Mouse (Mus musculus): ENCODE data around the gene Pde1a. TPM values are rescaled to one million over a fixed set of nuclear protein-coding genes. Genes with fewer than 3 reads are reported as not detected.

Gene Pde1a
- polyA plus RNA-seq, 1 experiment from 2014 or later, result 12.3 TPM

GRCm38 (mm10) chr2:79945898-79946675, 183.2 kb downstream of the Pde1a start:
- H3K27ac ChIP-seq, result no peak overlapping the region
- 61% methylated on average over 8 of the region's 8 CpGs for WGBS
- no peak overlapping the region for H3K4me2 ChIP-seq (replicated peaks)
- H3K9ac ChIP-seq, result no peak overlapping the region
- H3K27me3 ChIP-seq, result no peaks in the 10 kb centered on the region
- no peaks in the 10 kb centered on the region for H3K4me1 ChIP-seq
- H3K9me3 ChIP-seq, result no peaks in the 10 kb centered on the region
- H3K36me3 ChIP-seq, result no peaks in the 10 kb centered on the region
- no peak overlapping the region for H3K4me3 ChIP-seq
- no peak for ATAC-seq (ENCODE audit: insufficient number of reproducible peaks, insufficient read depth, low FRiP score, low TSS enrichment)

- Histone ChIP-seq H3K4me2 (replicated peaks) (no peak overlapping the region), H3K9me3 (no peaks in the 10 kb centered on the region), H3K4me1 (no peaks in the 10 kb centered on the region), H3K9ac (no peak overlapping the region), H3K4me3 (no peak overlapping the region), H3K27ac (no peak overlapping the region), H3K36me3 (no peaks in the 10 kb centered on the region), H3K27me3 (no peaks in the 10 kb centered on the region)
- no peak for ATAC-seq (ENCODE audit: insufficient number of reproducible peaks, insufficient read depth, low FRiP score, low TSS enrichment)
- WGBS, result 55% methylated on average over 5 of the region's 5 CpGs
These were observed 194.6 kb downstream of the Pde1a start for GRCm38 (mm10) chr2:79934660-79935059.

GRCm38 (mm10) chr2:79922356-79922755, 206.9 kb downstream of the Pde1a start:
- Histone ChIP-seq H3K9ac (no peak overlapping the region), H3K27ac (no peak overlapping the region), H3K27me3 (no peaks in the 10 kb centered on the region), H3K4me2 (replicated peaks) (no peak overlapping the region), H3K4me1 (no peaks in the 10 kb centered on the region), H3K4me3 (no peak overlapping the region), H3K9me3 (no peaks in the 10 kb centered on the region), H3K36me3 (no peaks in the 10 kb centered on the region)
- no peak for ATAC-seq (ENCODE audit: insufficient number of reproducible peaks, insufficient read depth, low FRiP score, low TSS enrichment)

- ATAC-seq (ENCODE audit: insufficient number of reproducible peaks, insufficient read depth, low FRiP score, low TSS enrichment), result no peak
- Histone ChIP-seq H3K27ac (no peak overlapping the region), H3K36me3 (no peaks in the 10 kb centered on the region), H3K9ac (no peak overlapping the region), H3K4me1 (no peaks in the 10 kb centered on the region), H3K4me3 (no peak overlapping the region), H3K9me3 (no peaks in the 10 kb centered on the region), H3K4me2 (replicated peaks) (no peak overlapping the region), H3K27me3 (no peaks in the 10 kb centered on the region)
- WGBS, result 92% methylated on average over 4 of the region's 4 CpGs
These were observed 207.9 kb downstream of the Pde1a start for GRCm38 (mm10) chr2:79921375-79921774.

GRCm38 (mm10) chr2:79920438-79920837, 208.8 kb downstream of the Pde1a start:
- no peak overlapping the region for H3K4me2 ChIP-seq (replicated peaks)
- no peak overlapping the region for H3K27ac ChIP-seq
- 81% methylated on average over 4 of the region's 4 CpGs for WGBS
- no peak overlapping the region for H3K4me3 ChIP-seq
- no peaks in the 10 kb centered on the region for H3K4me1 ChIP-seq
- H3K27me3 ChIP-seq, result no peaks in the 10 kb centered on the region
- no peaks in the 10 kb centered on the region for H3K9me3 ChIP-seq
- no peak for ATAC-seq (ENCODE audit: insufficient number of reproducible peaks, insufficient read depth, low FRiP score, low TSS enrichment)
- no peaks in the 10 kb centered on the region for H3K36me3 ChIP-seq
- no peak overlapping the region for H3K9ac ChIP-seq

- no peak overlapping the region for H3K4me3 ChIP-seq
- no peak overlapping the region for H3K4me2 ChIP-seq (replicated peaks)
- no peak overlapping the region for H3K27ac ChIP-seq
- no peaks in the 10 kb centered on the region for H3K9me3 ChIP-seq
- no peaks in the 10 kb centered on the region for H3K27me3 ChIP-seq
- no peaks in the 10 kb centered on the region for H3K4me1 ChIP-seq
- no peak for ATAC-seq (ENCODE audit: insufficient number of reproducible peaks, insufficient read depth, low FRiP score, low TSS enrichment)
- H3K9ac ChIP-seq, result no peak overlapping the region
- WGBS, result 80% methylated on average over 2 of the region's 2 CpGs
- H3K36me3 ChIP-seq, result no peaks in the 10 kb centered on the region
These were observed 227.3 kb downstream of the Pde1a start for GRCm38 (mm10) chr2:79901841-79902510.

GRCm38 (mm10) chr2:79898522-79898921, 230.7 kb downstream of the Pde1a start:
- ATAC-seq (ENCODE audit: insufficient number of reproducible peaks, insufficient read depth, low FRiP score, low TSS enrichment), result no peak
- Histone ChIP-seq H3K4me1 (no peaks in the 10 kb centered on the region), H3K4me2 (replicated peaks) (no peak overlapping the region), H3K9me3 (no peaks in the 10 kb centered on the region), H3K4me3 (no peak overlapping the region), H3K27ac (no peak overlapping the region), H3K27me3 (no peaks in the 10 kb centered on the region), H3K9ac (no peak overlapping the region), H3K36me3 (no peaks in the 10 kb centered on the region)
- WGBS, result 72% methylated on average over 3 of the region's 3 CpGs

- H3K27me3 ChIP-seq, result no peaks in the 10 kb centered on the region
- no peak overlapping the region for H3K27ac ChIP-seq
- no peaks in the 10 kb centered on the region for H3K4me1 ChIP-seq
- H3K36me3 ChIP-seq, result no peaks in the 10 kb centered on the region
- H3K4me3 ChIP-seq, result no peak overlapping the region
- no peaks in the 10 kb centered on the region for H3K9me3 ChIP-seq
- no peak overlapping the region for H3K4me2 ChIP-seq (replicated peaks)
- WGBS, result 64% methylated on average over 1 of the region's 1 CpGs
- ATAC-seq (ENCODE audit: insufficient number of reproducible peaks, insufficient read depth, low FRiP score, low TSS enrichment), result no peak
- no peak overlapping the region for H3K9ac ChIP-seq
These were observed 236.4 kb downstream of the Pde1a start for GRCm38 (mm10) chr2:79892829-79893228.

GRCm38 (mm10) chr2:79891760-79892570, 237.3 kb downstream of the Pde1a start:
- H3K9me3 ChIP-seq, result no peaks in the 10 kb centered on the region

GRCm38 (mm10) chr2:79890726-79891125, 238.5 kb downstream of the Pde1a start:
- H3K36me3 ChIP-seq, result no peaks in the 10 kb centered on the region
- no peak for ATAC-seq (ENCODE audit: insufficient number of reproducible peaks, insufficient read depth, low FRiP score, low TSS enrichment)
- H3K27me3 ChIP-seq, result no peaks in the 10 kb centered on the region
- no peak overlapping the region for H3K27ac ChIP-seq
- H3K4me1 ChIP-seq, result no peaks in the 10 kb centered on the region
- 85% methylated on average over 8 of the region's 8 CpGs for WGBS
- H3K9ac ChIP-seq, result no peak overlapping the region
- H3K4me2 ChIP-seq (replicated peaks), result no peak overlapping the region
- no peaks in the 10 kb centered on the region for H3K9me3 ChIP-seq
- H3K4me3 ChIP-seq, result no peak overlapping the region

More at GRCm38 (mm10) chr2:79891760-79892570, 237.3 kb downstream of the Pde1a start:
- H3K9ac ChIP-seq, result no peak overlapping the region
- no peaks in the 10 kb centered on the region for H3K4me1 ChIP-seq
- no peaks in the 10 kb centered on the region for H3K36me3 ChIP-seq
- WGBS, result 85% methylated on average over 5 of the region's 5 CpGs
- ATAC-seq (ENCODE audit: insufficient number of reproducible peaks, insufficient read depth, low FRiP score, low TSS enrichment), result no peak
- no peaks in the 10 kb centered on the region for H3K27me3 ChIP-seq
- no peak overlapping the region for H3K4me3 ChIP-seq
- no peak overlapping the region for H3K27ac ChIP-seq
- H3K4me2 ChIP-seq (replicated peaks), result no peak overlapping the region

GRCm38 (mm10) chr2:79883631-79884350, 245.5 kb downstream of the Pde1a start:
- H3K4me2 ChIP-seq (replicated peaks), result no peak overlapping the region
- no peaks in the 10 kb centered on the region for H3K36me3 ChIP-seq
- H3K9ac ChIP-seq, result no peak overlapping the region
- no peaks in the 10 kb centered on the region for H3K4me1 ChIP-seq
- H3K27ac ChIP-seq, result no peak overlapping the region
- 90% methylated on average over 6 of the region's 6 CpGs for WGBS
- no peak for ATAC-seq (ENCODE audit: insufficient number of reproducible peaks, insufficient read depth, low FRiP score, low TSS enrichment)
- H3K4me3 ChIP-seq, result no peak overlapping the region
- no peaks in the 10 kb centered on the region for H3K27me3 ChIP-seq
- no peaks in the 10 kb centered on the region for H3K9me3 ChIP-seq

Measured in embryonic facial prominence, embryonic 12.5 days (tissue).